Mouse (Mus musculus) layer of hippocampus, postnatal 25 days (tissue): ENCODE measurements around the gene Wipf3. TPM values are rescaled to one million over a fixed set of nuclear protein-coding genes. Genes with fewer than 3 reads are reported as not detected.

Source experiments
- DNase-seq, 2 experiments: peaks; one replicate each; pipeline ENCODE4 v3.0.0; 2022; ENCODE audit warnings: mixed read lengths in 2 of 2, low spot score in 1 of 2; ENCODE audit errors: extremely low spot score in 1 of 2
- total RNA-seq, 2 experiments: library from RNA; stranded (reverse); gene quantifications; 2 replicates each; pipeline ENCODE4 v1.2.3; 2021

The Wipf3 gene
- total RNA-seq, 2 experiments from 2014 or later, result 315 to 407 TPM

GRCm38 (mm10) chr6:54516512-54517134, 87.2 kb downstream of the Wipf3 start:
- no peak for DNase-seq

- no peak for DNase-seq
Observed at GRCm38 (mm10) chr6:54518758-54519157, 89.4 kb downstream of the Wipf3 start.

- no peak for DNase-seq
Observed at GRCm38 (mm10) chr6:54528666-54529065, 99.3 kb downstream of the Wipf3 start.

GRCm38 (mm10) chr6:54530182-54530581, 100.8 kb downstream of the Wipf3 start:
- no peak for DNase-seq

- DNase-seq, result no peak
Observed at GRCm38 (mm10) chr6:54531048-54531481, 101.7 kb downstream of the Wipf3 start.

GRCm38 (mm10) chr6:54535485-54535884, 106.1 kb downstream of the Wipf3 start:
- no peak for DNase-seq

- DNase-seq, result no peak
Observed at GRCm38 (mm10) chr6:54537053-54537452, 107.7 kb downstream of the Wipf3 start.

- no peak for DNase-seq
Observed at GRCm38 (mm10) chr6:54538773-54539173, 109.4 kb downstream of the Wipf3 start.

- no peak for DNase-seq
Observed at GRCm38 (mm10) chr6:54539396-54539795, 110.0 kb downstream of the Wipf3 start.

- DNase-seq, result no peak
Observed at GRCm38 (mm10) chr6:54540252-54540887, 111.0 kb downstream of the Wipf3 start.

GRCm38 (mm10) chr6:54542836-54543235, 113.4 kb downstream of the Wipf3 start:
- no peak for DNase-seq

GRCm38 (mm10) chr6:54543646-54544045, 114.2 kb downstream of the Wipf3 start:
- no peak for DNase-seq

- no peak for DNase-seq
Observed at GRCm38 (mm10) chr6:54548314-54549019, 119.1 kb downstream of the Wipf3 start.

- DNase-seq, result no peak
Observed at GRCm38 (mm10) chr6:54549311-54549710, 119.9 kb downstream of the Wipf3 start.

GRCm38 (mm10) chr6:54550801-54551323, 121.5 kb downstream of the Wipf3 start:
- DNase-seq, result no peak

GRCm38 (mm10) chr6:54552721-54553413, 123.5 kb downstream of the Wipf3 start:
- DNase-seq, result no peak

Other genes starting within 250 kb of the Wipf3 start
- gene Prr15, start 103.8 kb upstream of the Wipf3 start, total RNA-seq, result under 1 TPM; 0.42 to 0.56 TPM
- 100 to 1,000 TPM; 101 to 103 TPM for gene Scrn1, start 136.9 kb downstream of the Wipf3 start, total RNA-seq
- 10 to 100 TPM; 11.4 to 13.7 TPM for gene Plekha8, start 165.5 kb downstream of the Wipf3 start, total RNA-seq
- gene Fkbp14, start 167.7 kb downstream of the Wipf3 start, total RNA-seq, result 10 to 100 TPM; 12.1 to 12.8 TPM